Mouse (Mus musculus) forebrain, embryonic 10.5 days (tissue): ENCODE measurements around the gene Lrrc38. TPM values are rescaled to one million over a fixed set of nuclear protein-coding genes. Genes with fewer than 3 reads are reported as not detected.
"Not testable (repeated sequence)": the region's sequence is repeated elsewhere in the genome, so short reads cannot be mapped to it uniquely, and the experiment has no call there.

Experiments used
- DNase-seq: peaks from one replicate; pipeline ENCODE4 v3.0.0-alpha.2; 2017; ENCODE audit warnings: low spot score; ENCODE audit errors: extremely low spot score
- H3K27ac ChIP-seq: fragments of 300-500 bp; sonication (generic); 2 replicates; pipeline ENCODE4 v1.5.1; 2016; ENCODE audit warnings: mild to moderate bottlenecking
- H3K27me3 ChIP-seq: fragments of 300-500 bp; sonication (generic); 2 replicates; pipeline ENCODE4 v1.6.1; 2016; ENCODE audit warnings: mild to moderate bottlenecking; ENCODE audit not compliant: poor library complexity, severe bottlenecking
- H3K36me3 ChIP-seq: fragments of 300-500 bp; sonication (generic); replicated peaks from 2 replicates; pipeline ENCODE4 v1.6.1; 2016; ENCODE audit warnings: mild to moderate bottlenecking, moderate library complexity
- H3K4me1 ChIP-seq: fragments of 300-500 bp; sonication (generic); 2 replicates; pipeline ENCODE4 v1.6.1; 2016
- H3K4me3 ChIP-seq: fragments of 300-500 bp; sonication (generic); 2 replicates; pipeline ENCODE4 v1.5.1; 2016; ENCODE audit warnings: mild to moderate bottlenecking, moderate library complexity
- H3K9me3 ChIP-seq: fragments of 300-500 bp; sonication (generic); 2 replicates; pipeline ENCODE4 v1.6.1; 2016; ENCODE audit warnings: mild to moderate bottlenecking, moderate library complexity
- WGBS: fragments of 180-500 bp; shearing (Covaris S2); methylation state at CpG from one replicate; pipeline ENCODE4 v1.1.7; 2016; 5-methylcytosine and 5-hydroxymethylcytosine counted together
- polyA plus RNA-seq: library from polyadenylated mRNA; unstranded; fragments of >200 nt; fragmentation: Nextera tagmentation; extraction: Ambion mirVana; gene quantifications from 2 replicates; pipeline ENCODE4 v1.2.1, GENCODE M21; 2016

The Lrrc38 gene
- polyA plus RNA-seq, 1 experiment from 2014 or later, result not detected

DNA sequence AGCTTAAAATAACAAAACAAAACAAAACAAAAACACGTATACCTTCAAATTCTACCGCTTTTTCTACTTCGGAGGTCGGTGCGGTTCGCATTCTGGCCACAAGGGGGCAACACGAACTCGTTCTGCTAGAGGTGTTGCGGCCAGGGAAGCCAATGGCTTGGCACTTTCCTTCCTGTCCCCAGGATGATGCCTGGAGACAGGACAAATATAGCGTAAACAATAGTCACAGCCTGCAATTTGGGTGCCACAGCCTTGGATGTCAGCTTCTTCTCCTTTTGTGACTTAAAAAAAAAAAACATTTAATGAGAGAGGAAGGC lies 24.0 kb upstream of the Lrrc38 start:
- Histone ChIP-seq H3K27me3 (no peaks in the 10 kb centered on the region), H3K9me3 (no peaks in the 10 kb centered on the region), H3K4me1 (peaks cover 31% of the 10 kb centered on the region), H3K4me3 (peak overlapping the region; percentile 41), H3K27ac (0 out of 2 replicates have a peak overlapping the region, but pooled peaks have one; percentile 16), H3K36me3 (peaks cover 6% of the 10 kb centered on the region; the same call in 1 of the 2 replicates)
- 2% methylated on average over 10 of the region's 10 CpGs for WGBS
- DNase-seq, result peak; percentile 83

DNA sequence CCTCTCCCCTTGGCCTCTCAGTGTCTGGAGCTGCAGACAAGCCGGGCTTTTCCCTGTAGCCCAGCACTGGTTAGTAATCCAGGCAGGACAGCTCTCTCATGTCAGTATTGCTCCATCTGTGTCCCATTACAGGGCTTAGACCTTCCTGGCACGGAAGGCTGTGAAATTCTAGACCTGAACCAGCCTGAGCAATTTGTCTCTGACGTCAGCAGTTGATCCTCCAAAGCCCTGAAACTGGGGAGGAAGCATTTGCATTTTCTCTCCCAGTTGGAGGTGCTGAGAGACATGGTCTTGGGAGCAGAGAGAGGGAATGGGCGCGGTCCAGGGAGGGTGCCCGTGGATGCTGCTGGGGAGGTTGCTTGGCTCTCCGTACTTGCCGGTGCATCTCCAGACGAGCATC lies 19.0 kb upstream of the Lrrc38 start:
- 48% methylated on average over 9 of the region's 9 CpGs for WGBS
- DNase-seq, result peak; percentile 34
- Histone ChIP-seq H3K4me1 (peaks cover 16% of the 10 kb centered on the region), H3K4me3 (no peak overlapping the region), H3K9me3 (no peaks in the 10 kb centered on the region), H3K27me3 (no peaks in the 10 kb centered on the region), H3K36me3 (no peaks in the 10 kb centered on the region), H3K27ac (no peak overlapping the region; the same call in 1 of the 2 replicates)

DNA sequence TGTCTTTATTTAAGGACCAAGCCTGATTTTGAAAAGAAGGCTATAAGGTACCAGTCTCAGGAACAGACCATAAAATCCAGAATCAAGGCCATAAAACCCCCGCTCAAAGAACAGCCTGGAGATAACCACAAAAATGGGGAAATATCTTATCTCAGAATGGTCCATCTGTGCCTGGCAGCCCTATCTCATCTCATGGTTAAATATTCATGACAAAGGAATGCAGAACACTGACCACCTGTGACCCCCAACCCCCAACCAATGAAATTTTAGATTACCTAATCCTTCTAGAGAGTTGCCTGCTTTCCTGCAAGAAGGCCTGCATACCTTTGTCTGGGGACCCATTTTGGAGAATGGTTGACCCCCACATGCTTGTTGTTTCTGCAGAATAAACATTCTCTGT lies 17.8 kb upstream of the Lrrc38 start:
- Histone ChIP-seq H3K4me1 (peaks cover 12% of the 10 kb centered on the region), H3K9me3 (no peaks in the 10 kb centered on the region), H3K36me3 (no peaks in the 10 kb centered on the region), H3K27ac (no peak overlapping the region), H3K27me3 (no peaks in the 10 kb centered on the region), H3K4me3 (no peak overlapping the region)
- 97% methylated on average over 1 of the region's 1 CpGs for WGBS
- no peak for DNase-seq

DNA sequence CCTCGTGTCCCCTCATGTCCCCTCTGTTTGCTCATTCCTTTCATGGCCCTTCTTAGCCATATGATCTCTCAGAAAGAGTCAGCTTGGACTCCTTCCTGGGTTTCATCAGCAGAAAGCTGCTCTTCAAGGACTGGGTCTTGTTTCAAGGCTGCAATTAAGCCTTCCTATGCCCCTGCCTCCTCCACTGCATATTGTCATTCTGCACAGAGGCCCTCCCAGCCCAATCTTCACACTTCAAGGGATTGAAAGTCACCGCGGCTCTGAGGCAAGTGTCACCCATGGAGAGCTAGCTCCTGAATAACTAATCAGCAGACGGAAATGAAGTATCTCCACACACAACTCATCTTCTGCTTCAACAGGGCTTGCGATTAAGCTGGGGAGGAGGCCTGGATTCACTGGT lies 15.4 kb upstream of the Lrrc38 start:
- Histone ChIP-seq H3K27me3 (no peaks in the 10 kb centered on the region), H3K36me3 (no peaks in the 10 kb centered on the region), H3K4me1 (peaks cover 12% of the 10 kb centered on the region), H3K9me3 (no peaks in the 10 kb centered on the region), H3K4me3 (no peak overlapping the region), H3K27ac (no peak overlapping the region)
- WGBS, result 62% methylated on average over 5 of the region's 5 CpGs
- no peak for DNase-seq

DNA sequence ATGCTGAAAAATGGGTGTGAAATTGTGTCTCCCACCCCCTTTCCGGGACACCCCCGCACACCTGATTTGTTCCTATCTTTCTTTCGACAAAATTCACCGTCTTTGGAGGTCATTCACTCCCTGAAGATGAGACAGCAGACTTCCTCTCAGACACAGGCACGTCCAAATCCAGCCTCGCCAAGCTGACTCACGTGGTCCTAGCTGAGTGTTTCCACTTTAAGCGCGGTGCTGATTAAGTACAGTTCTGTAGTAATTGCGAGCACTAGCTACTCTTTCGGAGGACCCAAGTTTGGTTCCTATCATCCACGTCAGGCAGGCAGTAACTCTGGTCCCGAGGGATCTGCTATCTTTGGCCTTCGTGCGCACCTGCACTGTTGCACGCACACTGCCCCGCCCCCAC lies 14.6 kb upstream of the Lrrc38 start:
- DNase-seq, result no peak
- no peaks in the 10 kb centered on the region for H3K27me3 ChIP-seq
- WGBS, result 91% methylated on average over 17 of the region's 17 CpGs

DNA sequence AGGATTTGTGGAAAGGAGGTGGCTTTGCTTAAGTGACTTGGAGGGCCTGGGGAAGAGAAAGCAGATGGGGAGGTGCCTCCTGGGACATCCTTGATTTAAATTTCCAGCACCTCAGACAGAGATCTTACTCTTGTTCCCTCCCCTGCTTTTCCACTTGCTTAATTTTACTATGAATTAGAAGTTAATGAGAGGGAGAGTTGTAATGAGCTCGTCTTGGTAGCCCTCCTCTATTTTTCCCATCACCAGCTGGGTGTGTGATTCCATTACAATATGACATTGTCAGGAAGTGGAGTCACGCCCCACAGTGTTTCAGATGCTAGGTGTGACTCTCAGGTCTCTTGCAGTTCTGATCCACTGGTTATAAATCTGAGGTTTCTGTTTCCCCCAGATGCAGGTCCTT lies 13.5 kb upstream of the Lrrc38 start:
- Histone ChIP-seq H3K36me3 (no peaks in the 10 kb centered on the region), H3K27me3 (no peaks in the 10 kb centered on the region), H3K4me3 (no peak overlapping the region), H3K4me1 (no peaks in the 10 kb centered on the region), H3K27ac (no peak overlapping the region), H3K9me3 (no peaks in the 10 kb centered on the region)
- no peak for DNase-seq
- 61% methylated on average over 2 of the region's 2 CpGs for WGBS

More for the DNA sequence above, 14.6 kb upstream of the Lrrc38 start:
- H3K27ac ChIP-seq, result no peak overlapping the region
- H3K36me3 ChIP-seq, result no peaks in the 10 kb centered on the region
- H3K4me3 ChIP-seq, result no peak overlapping the region
- peaks cover 9% of the 10 kb centered on the region for H3K4me1 ChIP-seq
- H3K9me3 ChIP-seq, result no peaks in the 10 kb centered on the region

DNA sequence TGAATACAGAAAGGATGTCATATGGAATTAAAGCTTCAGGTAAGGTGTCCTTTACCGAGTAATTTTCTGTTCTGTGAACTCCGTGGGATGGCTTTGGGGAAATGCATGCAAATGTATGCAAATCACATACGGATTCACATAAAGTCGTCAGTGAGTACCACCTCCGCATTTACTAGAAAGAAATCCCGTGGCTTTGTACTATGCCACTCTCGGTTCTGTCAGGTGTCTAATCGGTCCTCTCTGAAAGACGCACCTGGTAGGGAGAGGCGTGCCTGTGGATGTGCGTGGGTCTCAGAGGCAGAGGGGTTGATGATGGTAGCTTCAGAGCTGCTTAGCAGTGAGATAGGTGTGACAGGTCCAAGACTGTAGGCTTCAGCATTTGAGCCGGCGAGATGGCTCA lies 9.7 kb upstream of the Lrrc38 start:
- Histone ChIP-seq H3K9me3 (no peaks in the 10 kb centered on the region), H3K27me3 (no peaks in the 10 kb centered on the region), H3K4me3 (no peak overlapping the region), H3K27ac (no peak overlapping the region), H3K4me1 (no peaks in the 10 kb centered on the region), H3K36me3 (no peaks in the 10 kb centered on the region)
- WGBS, result 90% methylated on average over 13 of the region's 13 CpGs
- no peak for DNase-seq

DNA sequence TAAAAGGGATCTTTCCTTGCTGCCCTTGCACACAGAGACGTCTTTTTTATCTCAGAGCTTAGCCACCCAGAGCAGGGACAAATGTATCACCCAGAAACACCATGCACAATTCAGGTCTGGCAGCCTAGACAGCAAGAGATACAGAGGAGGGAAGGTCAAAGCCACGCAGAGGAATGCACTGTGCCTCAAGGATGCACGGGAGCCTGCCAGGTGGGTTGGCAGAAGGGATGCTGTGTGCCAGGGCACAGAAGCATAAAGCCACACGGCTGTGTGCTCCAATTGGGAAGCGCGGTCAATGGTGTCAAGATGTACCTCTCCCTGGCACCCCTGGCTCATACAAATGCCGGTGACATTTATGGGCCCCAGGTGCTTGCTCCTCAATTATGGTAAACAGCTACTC lies 8.1 kb upstream of the Lrrc38 start:
- Histone ChIP-seq H3K9me3 (no peaks in the 10 kb centered on the region), H3K27ac (no peak overlapping the region), H3K4me3 (no peak overlapping the region), H3K36me3 (no peaks in the 10 kb centered on the region), H3K27me3 (no peaks in the 10 kb centered on the region), H3K4me1 (no peaks in the 10 kb centered on the region)
- DNase-seq, result no peak
- 85% methylated on average over 7 of the region's 7 CpGs for WGBS

DNA sequence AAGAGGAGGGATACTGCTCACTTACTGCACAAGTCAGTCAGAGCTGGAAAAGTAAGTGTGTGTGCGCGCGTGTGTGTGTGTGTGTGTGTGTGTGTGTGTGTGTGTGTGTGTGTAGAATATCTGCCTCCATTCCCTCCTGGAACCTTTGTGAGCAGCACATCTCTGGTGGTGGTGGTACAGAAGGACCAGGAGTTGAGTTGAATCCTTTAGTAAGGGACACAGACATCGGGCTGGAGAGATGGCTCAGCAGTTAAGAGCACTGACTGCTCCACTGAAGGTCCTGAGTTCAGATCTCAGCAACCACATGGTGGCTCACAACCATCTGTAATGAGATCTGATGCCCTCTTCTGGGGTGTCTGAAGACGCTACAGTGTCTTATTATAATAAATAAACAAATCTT lies 4.1 kb upstream of the Lrrc38 start:
- H3K27me3 ChIP-seq, result peaks cover 33% of the 10 kb centered on the region
- not testable (repeated sequence) for H3K36me3 ChIP-seq, H3K4me3 ChIP-seq, H3K27ac ChIP-seq, DNase-seq, H3K9me3 ChIP-seq
- WGBS, result 89% methylated on average over 5 of the region's 5 CpGs
- peaks cover 16% of the 10 kb centered on the region for H3K4me1 ChIP-seq

DNA sequence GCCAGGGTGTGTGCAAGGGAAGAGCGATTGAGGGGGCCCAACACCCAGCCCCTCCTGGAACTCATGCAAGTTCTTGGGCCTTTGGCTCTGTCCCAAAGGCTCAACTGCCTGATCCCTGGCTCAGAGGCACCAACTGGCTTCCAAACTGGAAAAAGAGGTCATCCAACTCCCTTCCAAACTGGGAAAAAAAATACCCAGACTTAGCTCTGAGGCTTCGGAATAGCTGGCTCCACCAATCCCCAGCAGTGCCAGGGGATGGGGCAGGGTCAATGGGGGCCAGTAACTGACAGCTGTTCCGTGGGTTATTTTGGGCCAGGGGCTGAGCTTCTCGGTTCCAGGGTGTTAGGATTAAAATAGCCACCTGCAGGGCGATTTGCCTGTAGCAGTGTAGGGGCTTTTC lies 879 bp upstream of the Lrrc38 start:
- H3K4me1 ChIP-seq, result peaks cover 18% of the 10 kb centered on the region
- no peak for DNase-seq
- no peak overlapping the region for H3K27ac ChIP-seq
- H3K36me3 ChIP-seq, result no peaks in the 10 kb centered on the region
- H3K27me3 ChIP-seq, result peaks cover 60% of the 10 kb centered on the region
- no peak overlapping the region for H3K4me3 ChIP-seq
- 29% methylated on average over 5 of the region's 5 CpGs for WGBS
- H3K9me3 ChIP-seq, result no peaks in the 10 kb centered on the region

DNA sequence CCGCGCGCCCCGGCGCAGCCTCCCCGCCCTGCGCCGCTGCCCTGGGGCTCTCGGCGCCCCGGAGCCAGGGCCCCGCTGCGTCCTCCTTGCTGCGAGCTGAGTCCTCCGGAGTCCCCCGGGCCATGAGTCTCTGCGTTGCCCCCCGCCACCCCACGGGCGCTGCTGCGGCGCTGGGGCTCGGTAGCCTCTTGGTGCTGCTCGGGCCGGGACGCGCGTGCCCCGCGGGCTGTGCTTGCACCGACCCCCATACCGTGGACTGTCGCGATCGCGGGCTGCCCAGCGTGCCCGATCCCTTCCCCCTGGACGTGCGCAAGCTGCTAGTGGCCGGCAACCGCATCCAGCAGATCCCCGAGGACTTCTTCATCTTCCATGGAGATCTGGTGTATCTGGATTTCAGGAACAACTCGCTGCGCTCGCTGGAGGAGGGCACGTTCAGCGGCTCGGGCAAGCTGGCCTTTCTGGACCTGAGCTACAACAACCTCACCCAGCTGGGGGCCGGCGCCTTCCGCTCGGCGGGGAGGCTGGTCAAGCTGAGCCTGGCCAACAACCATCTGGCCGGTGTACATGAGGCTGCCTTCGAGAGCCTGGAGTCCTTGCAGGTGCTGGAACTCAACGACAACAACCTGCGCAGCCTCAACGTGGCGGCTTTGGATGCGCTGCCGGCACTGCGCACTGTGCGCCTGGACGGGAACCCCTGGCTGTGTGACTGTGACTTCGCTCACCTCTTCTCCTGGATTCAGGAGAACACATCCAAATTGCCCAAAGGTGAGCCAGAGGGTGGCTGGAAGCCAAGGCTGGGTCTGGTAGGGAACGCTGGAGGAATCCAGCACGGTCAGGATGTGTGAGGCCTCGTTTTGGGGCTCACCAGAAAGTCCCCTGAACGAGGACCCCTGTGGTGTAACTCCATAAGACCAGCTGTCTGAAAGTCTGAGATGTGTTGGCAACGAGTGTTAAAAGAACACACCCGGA lies 774 bp downstream of the Lrrc38 start:
- DNase-seq, result peak; percentile 26
- H3K4me1 ChIP-seq, result peaks cover 18% of the 10 kb centered on the region
- no peaks in the 10 kb centered on the region for H3K9me3 ChIP-seq
- peak overlapping the region; percentile 60 for H3K27ac ChIP-seq
- no peaks in the 10 kb centered on the region for H3K36me3 ChIP-seq
- peak overlapping the region; percentile 61 for H3K4me3 ChIP-seq
- H3K27me3 ChIP-seq, result peaks cover 60% of the 10 kb centered on the region
- 3% methylated on average over 72 of the region's 72 CpGs for WGBS

DNA sequence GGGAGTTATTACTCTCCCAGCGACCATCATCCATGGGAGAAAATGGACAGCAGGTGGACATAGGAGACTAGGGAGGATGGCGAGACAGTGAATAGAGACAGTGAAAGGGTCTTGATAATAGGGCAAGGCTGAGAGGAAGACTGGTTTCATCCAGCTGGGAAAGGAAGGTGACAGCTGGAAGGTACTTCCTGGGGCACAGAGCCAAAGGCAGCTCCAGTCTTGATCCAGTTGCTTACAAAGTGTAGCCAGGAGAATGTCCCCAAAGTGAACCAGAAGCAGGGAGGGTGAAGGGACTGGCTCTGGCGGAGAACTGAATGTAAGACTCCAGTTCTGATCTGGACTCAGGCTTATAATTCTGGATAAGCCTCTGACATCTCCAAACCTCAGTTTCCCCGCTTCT lies 2.7 kb downstream of the Lrrc38 start:
- Histone ChIP-seq H3K4me3 (no peak overlapping the region), H3K27ac (no peak overlapping the region), H3K27me3 (peaks cover 59% of the 10 kb centered on the region), H3K36me3 (no peaks in the 10 kb centered on the region), H3K9me3 (no peaks in the 10 kb centered on the region), H3K4me1 (peaks cover 18% of the 10 kb centered on the region)
- no peak for DNase-seq
- 71% methylated on average over 4 of the region's 4 CpGs for WGBS

DNA sequence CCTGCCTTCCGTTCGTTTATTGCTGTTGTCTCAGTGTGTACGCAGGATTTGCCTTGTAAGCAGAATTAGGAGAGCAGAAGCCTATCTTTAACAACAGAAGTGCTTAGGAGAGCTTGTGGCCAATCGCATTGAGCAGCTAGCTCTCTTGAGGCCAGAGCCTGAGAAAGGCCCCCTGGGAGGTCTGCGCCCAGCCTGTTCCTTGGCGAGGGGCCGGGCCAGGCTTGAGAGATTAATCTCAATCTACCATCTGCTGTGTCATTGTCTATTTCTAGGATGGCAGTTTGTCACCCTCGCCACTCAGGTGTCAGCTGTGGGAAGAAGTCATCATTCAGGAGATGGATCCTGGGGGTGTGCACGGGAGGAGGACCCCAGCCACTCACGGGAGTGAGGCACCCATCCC lies 12.0 kb downstream of the Lrrc38 start:
- peaks cover 6% of the 10 kb centered on the region for H3K4me1 ChIP-seq
- no peaks in the 10 kb centered on the region for H3K27me3 ChIP-seq
- WGBS, result 75% methylated on average over 10 of the region's 10 CpGs
- H3K36me3 ChIP-seq, result no peaks in the 10 kb centered on the region
- peaks cover 3% of the 10 kb centered on the region; the same call in 1 of the 2 replicates for H3K9me3 ChIP-seq
- DNase-seq, result no peak
- H3K27ac ChIP-seq, result no peak overlapping the region
- H3K4me3 ChIP-seq, result no peak overlapping the region
